Mouse (Mus musculus) right cerebral cortex, postnatal 14 days (tissue): ENCODE data around the gene Ezh1.

Experiments used
- DNase-seq: peaks from one replicate; pipeline ENCODE4 v3.0.0; 2022

Ezh1 gene

DNA sequence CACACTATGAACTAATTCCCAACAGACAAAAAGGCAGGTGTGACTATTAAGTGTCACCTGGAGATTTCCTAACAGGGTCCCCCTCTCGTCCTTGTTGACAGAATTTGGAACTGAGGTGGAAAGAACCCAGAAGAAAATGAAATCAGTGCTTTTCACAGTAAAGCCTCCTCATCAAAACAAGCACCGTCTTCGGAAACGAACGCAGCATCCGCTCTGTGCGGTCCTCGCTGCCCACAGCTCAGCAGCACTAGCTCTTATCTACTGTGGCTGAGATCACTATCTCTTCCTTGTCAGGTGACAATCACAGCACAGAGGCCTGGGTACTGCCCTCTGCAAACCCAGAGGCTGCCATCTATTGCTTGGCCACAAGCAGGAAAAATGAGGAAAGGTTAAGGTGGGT, 30.1 kb downstream of the Ezh1 start:
- DNase-seq: no peak

DNA sequence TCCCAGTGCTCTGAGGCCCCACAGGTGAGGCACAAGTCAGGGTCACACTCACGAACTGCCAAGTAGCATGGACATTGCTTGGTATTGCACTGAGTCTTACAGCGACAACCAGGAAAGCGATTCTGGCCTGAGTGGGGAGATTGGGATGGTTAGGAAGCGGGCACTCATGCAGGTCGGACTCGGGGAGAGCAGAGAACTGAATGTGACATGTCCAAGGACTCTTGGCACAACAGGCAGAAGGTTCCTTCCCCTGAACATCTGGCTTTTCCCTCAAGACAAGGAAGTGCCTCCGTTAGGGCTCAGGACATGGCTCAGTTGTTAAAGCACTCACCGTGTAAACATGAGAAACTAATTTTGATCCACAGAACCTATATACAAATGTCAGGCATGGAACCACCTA, 30.7 kb downstream of the Ezh1 start:
- DNase-seq: no peak

DNA sequence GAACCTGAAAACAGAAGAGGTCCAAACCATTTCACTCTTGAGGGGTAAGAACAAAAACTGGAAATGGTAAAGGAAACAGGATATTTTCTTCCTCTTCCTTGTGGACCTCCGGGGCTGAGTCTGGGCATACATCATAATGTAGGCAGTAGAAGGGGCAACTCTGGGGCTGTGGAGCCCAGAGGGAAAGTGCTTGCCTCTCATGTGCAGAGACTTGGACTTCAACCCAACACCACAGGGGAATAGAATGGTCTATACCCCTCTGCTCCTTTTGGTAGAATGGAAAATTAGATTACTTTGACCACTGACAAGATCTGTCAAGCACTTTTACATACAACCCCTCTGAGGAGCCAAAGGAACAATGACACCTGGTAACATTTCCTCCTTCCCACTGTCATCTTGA, 31.2 kb downstream of the Ezh1 start:
- DNase-seq: no peak

DNA sequence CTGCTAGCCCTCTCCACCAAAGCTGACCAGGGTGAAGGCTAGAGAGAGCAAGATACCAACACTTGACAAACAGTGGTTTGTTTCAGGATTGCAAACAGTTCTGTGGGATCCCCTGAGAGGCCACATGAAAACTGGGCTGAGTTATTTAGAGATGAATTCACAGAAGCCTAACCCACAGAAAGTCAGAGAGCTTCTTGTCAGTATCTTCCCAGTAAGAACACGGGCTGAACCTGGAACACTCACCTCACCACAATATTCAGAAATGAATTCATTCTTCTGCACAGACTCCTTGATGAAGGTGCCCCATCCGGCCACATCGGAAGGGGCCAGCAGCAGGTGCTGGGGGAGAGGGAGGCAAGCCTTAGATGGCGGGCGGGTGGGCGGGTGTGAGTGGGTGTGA, 31.6 kb downstream of the Ezh1 start:
- no peak for DNase-seq

DNA sequence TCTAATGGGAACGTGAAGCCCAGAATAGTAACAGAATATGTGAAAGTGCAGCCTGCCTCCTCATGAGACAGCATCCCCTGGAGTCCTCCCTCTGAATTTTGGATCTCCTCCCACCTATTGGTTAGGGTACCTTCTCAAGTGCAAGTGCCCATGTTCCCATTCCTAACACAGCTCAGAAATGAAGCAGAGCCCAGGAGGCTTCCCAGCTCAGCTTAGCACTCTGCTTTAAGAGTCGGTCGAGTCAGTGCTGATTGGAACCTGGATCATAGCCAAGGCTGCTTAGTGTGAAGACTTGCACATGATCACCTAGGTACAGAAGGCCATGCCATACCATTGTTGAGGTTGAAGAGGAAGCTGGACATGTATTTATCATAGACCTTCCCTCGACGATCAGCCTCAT, 32.1 kb downstream of the Ezh1 start:
- peak; percentile 10 for DNase-seq

DNA sequence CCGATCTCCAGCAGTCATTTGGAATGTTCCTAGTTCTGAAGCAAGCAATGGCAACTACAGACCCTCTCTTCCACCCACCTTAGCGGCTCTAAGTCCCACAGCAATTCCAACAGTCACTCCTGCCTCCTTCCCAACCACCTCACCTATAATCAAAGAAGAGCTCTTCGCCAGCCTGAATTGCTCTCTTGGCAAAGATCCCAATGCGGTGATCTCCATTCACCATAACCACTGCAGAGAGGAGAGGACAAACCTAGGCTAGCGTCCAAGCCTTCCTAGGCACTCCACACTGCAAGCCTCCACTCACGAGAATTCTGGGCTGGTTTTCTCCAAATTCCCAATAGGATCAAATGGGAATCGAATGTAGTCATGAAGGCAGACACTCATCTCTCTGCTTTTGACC, 33.2 kb downstream of the Ezh1 start:
- DNase-seq: no peak

DNA sequence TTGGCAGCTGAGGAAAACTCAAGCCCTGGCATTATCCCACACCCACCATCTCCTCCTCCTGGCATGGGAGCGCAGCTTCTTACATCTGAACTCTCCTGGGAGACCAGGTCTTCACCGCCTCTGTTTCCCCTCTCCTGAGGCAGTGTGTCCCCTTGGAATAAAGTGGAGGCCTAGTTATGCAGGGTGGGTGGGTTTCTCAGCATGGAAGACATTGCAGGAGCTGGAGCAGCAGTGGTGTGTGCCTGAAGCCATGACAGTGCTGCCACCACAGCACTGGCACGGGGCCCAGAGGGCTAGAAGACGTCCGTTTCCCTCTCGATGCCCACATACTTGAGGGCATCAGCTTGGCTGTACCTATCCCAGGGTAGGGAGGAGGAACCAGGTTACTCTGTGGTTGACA, 33.6 kb downstream of the Ezh1 start:
- DNase-seq: no peak

DNA sequence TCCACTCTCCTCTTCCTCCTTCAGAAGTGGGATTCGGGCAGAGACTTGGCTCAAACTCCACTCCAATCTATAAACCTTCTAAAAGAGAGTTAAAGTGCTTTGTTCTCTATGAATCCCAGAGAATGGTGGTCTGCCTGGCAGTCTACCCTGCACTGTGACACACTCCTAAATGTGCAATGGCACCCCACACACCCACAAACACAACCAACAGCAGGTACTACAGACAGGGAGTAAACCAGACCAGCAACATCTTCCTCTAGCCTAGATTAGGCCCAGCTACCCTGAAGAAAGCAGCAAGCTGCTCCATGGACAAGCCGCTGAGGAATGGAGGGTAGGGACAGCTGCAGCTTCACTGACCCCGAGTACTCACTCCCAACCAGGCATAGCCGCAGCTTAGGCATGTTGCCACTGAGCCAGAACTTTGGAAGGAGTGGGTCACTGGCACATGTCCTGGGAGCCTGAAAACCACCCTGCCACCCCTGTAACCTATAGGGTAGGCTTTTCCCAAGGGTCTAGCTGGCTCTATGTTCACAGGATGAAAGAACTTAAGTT, 34.3 kb downstream of the Ezh1 start:
- DNase-seq: no peak

DNA sequence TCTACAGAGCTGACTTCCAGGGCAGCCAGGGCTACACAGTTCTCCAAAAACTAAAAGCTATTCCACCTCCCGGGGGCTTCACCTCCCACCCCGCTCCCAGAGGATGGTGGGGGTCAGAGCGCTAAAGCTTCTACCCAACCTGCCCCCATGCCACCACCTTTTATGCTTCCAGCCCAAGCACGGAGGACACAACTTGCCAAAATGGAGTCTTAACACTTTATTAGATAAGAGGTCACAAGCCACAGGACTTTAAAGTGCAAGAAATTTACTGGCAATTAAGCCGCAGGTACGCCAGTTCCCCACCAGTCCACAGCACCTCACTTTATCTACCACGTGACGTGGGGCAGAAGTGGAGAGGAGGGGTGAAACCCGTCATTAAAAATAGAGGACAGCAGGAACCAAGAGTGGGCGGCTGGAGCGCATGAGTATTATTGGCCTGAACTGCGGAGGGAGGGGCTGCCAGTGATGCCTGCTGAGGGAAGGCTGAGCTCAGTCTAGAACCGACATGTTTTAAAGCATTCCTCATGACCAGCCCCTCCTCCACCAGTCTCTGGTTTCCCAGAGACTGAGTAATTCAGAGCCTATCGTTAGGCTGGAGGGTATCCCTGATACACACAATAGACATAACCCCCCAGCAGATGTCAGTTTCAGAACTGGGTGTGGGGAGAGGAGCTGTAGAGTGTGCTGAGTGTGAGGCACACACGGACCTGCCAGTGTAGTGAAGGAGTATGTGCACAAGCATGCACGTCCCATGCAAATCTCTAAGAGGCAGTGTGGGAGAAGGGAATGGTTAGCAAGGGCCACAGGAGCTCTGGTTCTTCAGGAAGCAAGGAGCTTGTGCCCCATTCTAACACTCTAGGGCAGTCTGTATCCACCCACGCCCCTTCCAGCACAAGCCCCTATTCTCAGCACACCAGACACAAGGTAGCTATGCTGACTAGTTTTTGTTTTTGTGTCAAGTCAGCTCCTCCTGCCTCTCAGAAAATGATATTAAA, 35.1 kb downstream of the Ezh1 start:
- no peak for DNase-seq

DNA sequence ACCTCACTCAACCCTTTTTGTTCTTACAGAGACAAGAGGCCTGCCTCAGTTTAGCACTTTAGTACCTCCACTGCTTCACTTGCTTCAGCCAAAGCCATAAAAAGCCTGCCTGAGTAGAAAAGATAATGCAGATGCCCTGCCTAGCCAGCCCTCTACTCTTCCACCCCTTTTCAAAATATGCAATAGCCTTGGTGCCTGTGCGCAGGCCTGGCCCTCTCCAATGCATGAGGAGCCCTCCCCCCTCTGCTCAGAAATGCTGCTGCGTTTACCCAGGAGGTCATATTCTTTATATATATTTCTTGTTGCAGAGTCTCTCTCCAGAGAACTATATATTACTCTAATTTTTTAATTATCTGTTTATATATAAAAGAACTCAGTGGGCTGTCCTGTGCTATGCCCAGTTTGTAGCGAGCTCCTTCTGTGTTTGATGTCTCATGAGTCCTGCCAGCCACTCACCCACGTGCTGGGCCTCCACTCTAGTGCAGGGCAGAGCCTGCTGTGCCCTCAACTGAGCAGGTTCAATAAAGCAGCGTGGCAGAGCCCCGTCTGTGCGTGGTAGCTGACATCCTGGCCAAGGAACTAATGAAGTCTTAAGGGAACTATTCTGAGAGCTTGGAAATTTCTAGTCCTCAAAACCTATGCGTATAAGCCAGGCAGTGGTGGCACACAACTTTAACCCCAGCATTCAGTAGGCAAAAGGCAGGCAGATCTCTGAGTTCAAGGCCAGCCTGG, 35.9 kb downstream of the Ezh1 start:
- DNase-seq: no peak

DNA sequence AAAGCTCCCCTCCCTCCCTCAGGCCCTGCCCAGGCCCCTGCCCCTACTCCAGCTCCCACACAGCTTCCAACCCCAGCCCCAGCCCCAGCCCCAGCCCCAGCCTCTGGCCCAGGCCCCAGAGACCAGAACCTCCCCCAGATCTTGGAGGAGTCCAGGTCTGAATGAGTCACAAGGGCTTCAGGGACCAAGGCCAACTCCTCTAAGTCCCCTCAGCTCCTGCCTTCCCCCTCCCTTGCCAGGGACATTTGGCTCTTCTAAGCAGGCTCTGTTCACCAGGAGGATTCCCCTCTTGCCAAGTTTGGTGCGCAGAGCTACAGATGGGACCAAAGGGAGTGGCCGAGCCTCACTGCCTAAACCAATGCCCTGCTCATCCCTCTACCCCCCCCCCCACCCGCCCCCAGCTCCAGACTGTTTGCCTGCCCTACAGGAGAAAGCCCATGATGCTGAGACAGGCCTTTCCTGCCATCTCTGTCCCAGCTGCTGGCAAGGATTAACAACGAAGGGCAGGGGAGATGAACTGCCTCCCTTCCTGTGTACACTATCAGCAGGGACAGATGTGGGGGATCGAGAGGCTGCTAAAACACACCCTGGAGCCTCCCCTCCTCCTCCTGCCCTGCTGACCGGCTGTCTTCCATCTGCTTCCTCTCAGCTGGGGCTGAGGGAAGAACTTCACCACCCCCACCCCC, 36.6 kb downstream of the Ezh1 start:
- no peak for DNase-seq

DNA sequence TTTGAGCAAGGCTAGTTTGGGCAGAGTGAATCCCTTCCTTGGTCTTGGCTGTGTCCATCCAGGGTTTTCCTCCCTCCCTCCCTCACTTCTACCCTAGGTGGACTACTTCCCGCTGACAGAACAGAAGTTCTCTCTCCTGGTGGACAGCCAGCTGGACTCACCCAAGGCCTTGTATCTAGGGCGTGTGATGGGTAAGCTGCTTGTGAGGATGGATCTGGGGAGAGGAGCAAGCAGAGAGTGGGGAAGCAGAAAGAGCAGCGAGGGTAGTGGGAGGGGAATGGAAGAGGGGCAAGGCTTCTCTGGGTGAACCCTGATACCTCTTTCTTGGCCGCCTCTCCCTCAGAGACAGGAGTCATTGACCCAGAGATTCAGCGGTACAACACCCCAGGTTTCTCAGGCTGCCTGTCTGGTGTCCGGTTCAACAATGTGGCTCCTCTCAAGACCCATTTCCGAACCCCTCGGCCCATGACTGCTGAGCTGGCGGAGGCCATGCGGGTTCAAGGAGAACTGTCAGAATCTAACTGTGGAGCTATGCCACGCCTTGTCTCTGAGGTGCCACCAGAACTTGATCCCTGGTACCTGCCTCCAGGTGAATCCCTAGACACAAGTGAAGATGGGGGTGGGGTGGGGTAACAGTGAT, 38.0 kb downstream of the Ezh1 start:
- DNase-seq: no peak

DNA sequence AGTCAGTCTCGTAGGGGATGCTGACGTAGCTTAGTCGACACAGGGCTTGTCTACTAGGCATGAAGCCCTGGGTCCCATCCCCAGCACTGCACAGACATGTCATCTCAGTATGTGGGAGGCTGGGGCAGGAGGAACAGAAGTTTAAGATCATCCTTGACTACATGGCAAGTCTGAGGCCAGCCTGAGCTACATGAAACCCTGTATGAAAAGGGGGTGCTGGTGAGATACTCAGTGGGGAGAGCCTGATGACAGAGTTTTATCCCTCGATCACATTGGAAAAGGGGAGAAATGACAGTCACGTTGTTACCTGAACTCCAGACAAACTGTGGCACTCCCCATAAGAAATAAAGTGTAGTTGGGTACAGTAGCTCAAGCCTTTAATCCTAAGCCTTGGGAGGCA, 38.7 kb downstream of the Ezh1 start:
- no peak for DNase-seq

DNA sequence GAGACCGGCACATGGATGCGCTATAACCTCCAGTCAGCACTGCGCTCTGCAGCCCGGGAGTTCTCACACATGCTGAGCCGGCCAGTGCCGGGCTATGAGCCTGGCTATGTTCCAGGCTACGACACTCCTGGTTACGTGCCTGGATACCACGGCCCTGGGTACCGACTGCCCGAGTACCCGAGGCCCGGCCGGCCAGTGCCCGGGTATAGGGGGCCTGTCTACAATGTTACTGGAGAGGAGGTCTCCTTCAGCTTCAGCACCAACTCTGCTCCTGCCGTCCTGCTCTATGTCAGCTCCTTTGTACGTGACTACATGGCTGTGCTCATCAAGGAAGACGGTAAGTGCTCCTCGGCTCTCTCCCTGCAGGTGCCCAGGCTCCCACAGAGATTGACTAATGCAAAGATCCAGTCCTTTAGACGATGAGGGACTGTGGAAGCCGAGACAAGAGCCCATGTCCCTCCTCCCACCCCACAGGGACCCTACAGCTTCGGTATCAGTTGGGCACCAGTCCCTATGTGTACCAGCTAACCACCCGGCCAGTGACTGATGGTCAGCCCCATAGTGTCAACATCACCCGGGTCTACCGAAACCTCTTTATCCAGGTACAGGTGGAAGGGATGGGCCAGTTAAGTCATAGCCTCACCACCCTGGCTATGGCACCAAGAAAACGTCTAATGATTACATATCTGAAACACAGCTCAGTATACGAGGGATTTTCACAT, 39.6 kb downstream of the Ezh1 start:
- DNase-seq: no peak

DNA sequence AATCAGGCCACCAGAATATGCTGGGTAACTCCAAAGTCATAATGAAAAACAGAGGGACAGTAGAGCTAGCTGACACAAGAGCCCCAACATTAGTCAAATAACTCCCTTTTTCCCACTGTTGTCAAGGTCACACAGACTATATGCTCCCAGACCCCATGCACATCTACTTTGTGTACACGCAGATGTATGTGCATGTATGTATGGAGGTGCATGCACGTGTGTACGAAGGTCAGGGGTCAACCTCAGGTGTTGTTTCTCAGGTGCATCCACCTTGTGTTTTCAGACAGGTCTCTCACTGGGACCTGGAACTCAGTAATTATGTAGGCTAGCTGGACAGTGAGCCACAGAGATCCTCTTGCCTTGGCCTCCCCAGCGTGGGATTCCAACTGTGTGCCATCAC, 40.8 kb downstream of the Ezh1 start:
- no peak for DNase-seq

DNA sequence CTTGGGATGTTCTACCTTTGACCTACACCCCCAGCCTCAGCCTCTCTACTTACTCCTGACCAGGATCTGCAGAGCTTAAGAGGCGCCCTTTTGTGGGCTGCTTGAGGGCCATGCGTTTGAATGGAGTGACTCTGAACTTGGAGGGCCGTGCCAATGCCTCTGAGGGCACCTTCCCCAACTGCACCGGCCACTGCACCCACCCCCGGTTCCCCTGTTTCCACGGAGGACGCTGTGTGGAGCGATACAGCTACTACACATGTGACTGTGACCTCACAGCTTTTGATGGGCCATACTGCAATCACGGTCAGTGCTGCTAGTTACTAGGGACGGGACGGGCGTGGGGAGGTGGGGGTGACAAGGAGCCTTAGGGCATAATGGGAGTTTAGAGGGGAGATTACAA, 41.3 kb downstream of the Ezh1 start:
- no peak for DNase-seq

DNA sequence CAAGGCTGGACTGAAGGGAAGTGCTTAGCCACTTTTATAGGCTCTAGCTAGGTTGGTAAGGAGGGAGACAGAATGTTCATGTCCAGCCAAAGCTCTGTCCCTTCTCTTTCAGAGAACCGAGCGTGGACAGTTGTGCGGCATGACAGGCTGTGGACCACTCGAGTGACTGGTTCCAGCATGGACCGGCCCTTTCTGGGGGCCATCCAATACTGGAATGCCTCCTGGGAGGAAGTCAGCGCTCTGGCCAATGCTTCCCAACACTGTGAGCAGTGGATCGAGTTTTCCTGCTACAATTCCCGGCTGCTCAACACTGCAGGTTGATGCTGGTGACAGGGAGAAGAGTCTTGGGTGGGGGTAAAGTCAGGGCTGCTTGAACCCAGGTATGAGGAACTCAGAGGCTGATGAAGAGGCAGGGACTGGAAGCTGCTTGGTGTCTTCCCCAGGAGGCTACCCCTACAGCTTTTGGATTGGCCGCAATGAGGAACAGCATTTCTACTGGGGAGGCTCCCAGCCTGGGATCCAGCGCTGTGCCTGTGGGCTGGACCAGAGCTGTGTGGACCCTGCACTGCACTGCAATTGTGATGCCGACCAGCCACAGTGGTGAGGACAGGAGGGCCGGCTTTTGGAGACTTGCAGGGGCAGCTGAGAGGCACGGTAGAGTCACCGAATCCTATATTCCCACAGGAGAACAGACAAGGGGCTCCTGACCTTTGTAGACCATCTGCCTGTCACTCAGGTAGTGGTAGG, 43.3 kb downstream of the Ezh1 start:
- no peak for DNase-seq

DNA sequence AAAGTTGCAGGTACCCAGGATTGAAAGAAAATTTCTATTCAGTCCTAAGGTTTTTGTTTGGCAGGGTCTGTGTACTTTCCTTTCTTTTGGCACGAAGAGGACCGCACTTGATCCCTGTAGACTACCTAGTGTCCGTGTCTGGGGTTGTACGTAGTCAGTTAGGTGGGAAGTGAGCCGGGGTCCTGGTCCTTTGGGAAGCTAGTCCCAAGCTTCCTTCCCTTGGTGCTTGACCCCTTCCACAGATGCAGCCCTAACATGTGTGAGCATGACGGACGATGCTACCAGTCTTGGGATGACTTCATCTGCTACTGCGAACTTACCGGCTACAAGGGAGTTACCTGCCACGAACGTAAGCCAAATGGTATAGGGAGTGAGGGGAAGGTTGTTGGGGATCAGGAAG, 44.3 kb downstream of the Ezh1 start:
- DNase-seq: no peak

DNA sequence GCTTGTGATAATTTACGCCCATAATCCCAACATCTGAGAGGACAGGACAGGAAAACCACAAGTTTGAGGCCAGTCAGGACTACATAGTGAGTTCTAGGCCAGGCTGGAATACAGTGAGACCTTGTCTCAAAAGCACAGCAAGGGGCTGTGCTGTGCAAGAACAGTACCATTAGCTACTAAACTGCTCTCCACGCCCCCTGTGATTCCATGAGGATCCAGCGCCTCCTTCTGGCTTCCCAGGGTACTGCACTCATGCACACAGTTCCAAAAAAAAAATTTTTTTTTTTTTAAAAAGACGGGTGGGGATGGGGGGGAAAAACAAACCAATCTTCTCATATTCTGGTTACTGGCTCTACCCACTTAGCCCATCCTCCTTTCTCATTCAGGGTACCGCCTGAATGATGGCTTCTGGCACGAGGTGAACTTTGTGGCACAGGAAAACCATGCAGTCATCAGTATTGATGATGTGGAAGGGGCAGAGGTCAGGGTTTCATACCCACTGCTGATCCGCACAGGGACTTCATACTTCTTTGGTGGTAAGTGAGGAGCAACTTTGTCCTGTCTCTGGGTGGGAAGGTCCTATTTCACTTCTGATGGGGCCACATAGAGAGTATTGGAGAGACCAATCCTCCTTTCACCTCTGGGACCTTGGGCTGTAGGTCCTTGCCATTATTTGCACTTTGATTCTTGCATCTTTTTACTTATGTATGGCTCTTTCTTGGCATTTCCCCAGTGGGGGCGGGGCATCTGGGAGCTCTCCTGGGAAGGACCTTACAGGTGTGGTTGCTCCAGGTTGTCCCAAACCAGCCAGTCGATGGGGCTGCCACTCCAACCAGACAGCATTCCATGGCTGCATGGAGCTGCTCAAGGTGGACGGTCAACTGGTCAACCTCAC, 45.2 kb downstream of the Ezh1 start:
- DNase-seq: peak; percentile 76

DNA sequence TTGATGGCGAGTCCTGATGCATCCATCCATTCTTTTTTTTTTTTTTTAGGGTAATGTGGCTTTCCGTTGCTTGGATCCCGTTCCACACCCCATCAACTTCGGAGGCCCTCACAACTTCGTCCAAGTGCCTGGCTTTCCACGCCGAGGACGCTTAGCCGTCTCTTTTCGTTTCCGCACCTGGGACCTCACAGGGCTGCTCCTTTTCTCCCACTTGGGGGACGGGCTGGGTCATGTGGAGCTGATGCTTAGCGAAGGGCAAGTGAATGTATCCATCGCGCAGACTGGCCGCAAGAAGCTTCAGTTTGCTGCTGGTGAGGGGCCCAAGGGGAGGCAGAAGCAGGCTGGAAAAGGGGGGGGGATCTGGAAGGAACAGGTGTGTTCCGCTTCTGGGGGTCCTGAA, 46.0 kb downstream of the Ezh1 start:
- no peak for DNase-seq
